ENCODE assay signal across 17 mouse cellular contexts in genomic region chr14:78229012-78229411, GRCm38 (mm10).
"Had no signal": no experiment of that assay in that cellular context is flagged by ENCODE, and none has a peak within 500 bp of the region (broad histone marks: within the 10 kb centered on the region; RNA-seq: fewer than 3 reads in every experiment).

No protein-coding gene starts in this region.

- H3K9ac ChIP-seq: liver, postnatal 0 days; lung, embryonic 15.5 days; neural tube, embryonic 12.5 days; stomach, embryonic 15.5 days had no signal

- H3K27ac ChIP-seq: lung, embryonic 15.5 days; macrophage; neural tube, embryonic 12.5 days; stomach, embryonic 15.5 days; stomach, postnatal 0 days had no signal

- H3K36me3 ChIP-seq: lung, embryonic 15.5 days; neural tube, embryonic 12.5 days; stomach, embryonic 15.5 days had no signal

- H3K9me3 ChIP-seq: lung, embryonic 15.5 days; neural tube, embryonic 12.5 days; stomach, embryonic 15.5 days had no signal

- H3K4me2 ChIP-seq: lung, embryonic 15.5 days; midbrain, embryonic 11.5 days; neural tube, embryonic 12.5 days; stomach, embryonic 15.5 days had no signal

- DNase-seq: liver, postnatal 0 days; lung, adult 2 months; lung, postnatal 14 days; lung, postnatal 36 days; midbrain, embryonic 14.5 days; right cerebral cortex, postnatal 14 days; thymus, adult 2 months; thymus, postnatal 25 days; thymus, postnatal 4 days had no signal

- H3K4me1 ChIP-seq: lung, embryonic 15.5 days; megakaryocyte, embryonic 14.5 days; neural tube, embryonic 12.5 days; stomach, embryonic 15.5 days had no signal

- H3K4me3 ChIP-seq: lung, embryonic 15.5 days; megakaryocyte, embryonic 14.5 days; neural tube, embryonic 12.5 days; stomach, embryonic 15.5 days had no signal

- ATAC-seq: liver, postnatal 0 days; lung, postnatal 0 days had no signal

- H3K27me3 ChIP-seq: lung, embryonic 15.5 days; megakaryocyte, embryonic 14.5 days; neural tube, embryonic 12.5 days; stomach, embryonic 15.5 days had no signal
